Mouse (Mus musculus) cerebellum, adult 11-12 months (tissue): ENCODE results near the gene Ccdc71.
A peak's percentile ranks its signal among the peaks of the same experiment; 100 is the strongest.

ENCODE experiments used
- DNase-seq: peaks from one replicate; pipeline ENCODE4 v3.0.0; 2022

Gene Ccdc71

GRCm38 (mm10) chr9:108490559-108491285 lies 30.4 kb downstream of the Ccdc71 start, which contains the start of gene Usp19:
Gene Usp19, plus strand, starts transcription at chr9:108490602.
- peak; percentile 98 for DNase-seq

- no peak for DNase-seq
Observed at GRCm38 (mm10) chr9:108491286-108491580, 30.9 kb downstream of the Ccdc71 start.

GRCm38 (mm10) chr9:108492043-108492750 lies 31.9 kb downstream of the Ccdc71 start:
- DNase-seq = no peak

- DNase-seq = no peak
Observed at GRCm38 (mm10) chr9:108493246-108493645, 32.9 kb downstream of the Ccdc71 start.

- DNase-seq = no peak
Observed at GRCm38 (mm10) chr9:108494146-108494825, 34.0 kb downstream of the Ccdc71 start.

GRCm38 (mm10) chr9:108494905-108495304 lies 34.6 kb downstream of the Ccdc71 start:
- no peak for DNase-seq

- DNase-seq = no peak
Observed at GRCm38 (mm10) chr9:108499231-108499630, 38.9 kb downstream of the Ccdc71 start.

GRCm38 (mm10) chr9:108499943-108500342 lies 39.6 kb downstream of the Ccdc71 start:
- no peak for DNase-seq

- DNase-seq = no peak
Observed at GRCm38 (mm10) chr9:108506901-108507300, 46.6 kb downstream of the Ccdc71 start.

GRCm38 (mm10) chr9:108507619-108508434 lies 47.5 kb downstream of the Ccdc71 start, which contains the start of gene Qars:
Gene Qars, plus strand, starts transcription at chr9:108507706.
- peak; percentile 92 for DNase-seq

- no peak for DNase-seq
Observed at GRCm38 (mm10) chr9:108508776-108509175, 48.4 kb downstream of the Ccdc71 start.
